Mouse (Mus musculus) cerebellum, postnatal 4 days (tissue): ENCODE measurements around the gene Acer2.

ENCODE experiments used
- DNase-seq, 2 experiments: peaks; one replicate each; pipeline ENCODE4 v3.0.0; 2022; ENCODE audit warnings: low spot score in 2 of 2, mixed read lengths in 1 of 2

Acer2 gene

DNA sequence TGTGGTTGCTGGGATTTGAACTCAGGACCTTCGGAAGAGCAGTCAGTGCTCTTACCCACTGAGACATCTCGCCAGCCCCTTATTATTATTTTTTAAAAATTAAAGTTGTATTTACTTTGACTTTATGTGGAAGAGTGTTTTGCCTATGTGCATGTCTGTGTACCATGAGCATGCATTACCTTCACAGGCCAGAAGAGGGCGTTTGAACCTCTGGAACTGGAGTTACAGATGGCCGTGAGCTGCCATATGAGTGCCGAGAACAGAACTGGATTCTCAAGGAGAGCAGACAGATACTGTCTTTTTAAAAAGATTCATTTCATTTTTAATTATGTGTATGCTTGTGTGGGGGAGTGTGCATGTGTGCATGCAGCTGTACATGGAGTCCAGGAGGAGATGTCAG, 13.7 kb downstream of the Acer2 start:
- no peak for DNase-seq

GRCm38 (mm10) chr4:86897411-86897810, 23.2 kb downstream of the Acer2 start:
- DNase-seq = no peak

DNA sequence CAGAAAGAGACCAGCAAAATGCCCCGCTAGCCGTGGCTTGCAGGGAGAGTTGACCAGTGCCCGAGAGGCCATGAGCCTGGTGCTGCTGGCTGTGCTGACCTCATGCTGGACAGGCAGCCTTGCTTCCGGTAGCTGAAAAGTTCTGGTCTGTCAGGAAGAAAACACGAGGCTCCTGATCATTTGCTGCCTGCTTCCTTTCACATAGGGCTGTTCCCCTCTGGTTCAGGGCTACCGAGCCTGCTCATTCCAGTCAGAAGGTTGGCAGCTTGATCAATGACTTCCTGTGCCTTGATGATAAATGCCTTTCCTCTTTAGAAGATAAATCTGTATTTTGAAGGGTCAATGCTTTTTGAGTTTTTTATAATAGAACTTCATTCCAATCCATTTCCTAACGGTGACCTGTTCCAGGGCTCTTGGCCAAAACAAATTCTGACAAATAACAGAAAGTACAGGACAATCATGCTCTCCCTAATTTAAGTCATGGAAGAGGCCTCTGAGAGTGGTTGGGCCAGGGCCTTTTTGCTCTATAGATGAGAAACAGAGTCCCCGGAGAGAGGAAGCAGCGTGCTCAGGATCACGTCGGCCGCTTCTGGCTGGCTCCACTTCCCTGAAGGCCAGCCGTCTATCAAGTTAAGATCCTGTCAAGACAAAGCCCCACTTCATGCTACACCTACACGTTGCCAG, 24.7 kb downstream of the Acer2 start:
- no peak for DNase-seq

GRCm38 (mm10) chr4:86902351-86902750, 28.2 kb downstream of the Acer2 start:
- no peak for DNase-seq

DNA sequence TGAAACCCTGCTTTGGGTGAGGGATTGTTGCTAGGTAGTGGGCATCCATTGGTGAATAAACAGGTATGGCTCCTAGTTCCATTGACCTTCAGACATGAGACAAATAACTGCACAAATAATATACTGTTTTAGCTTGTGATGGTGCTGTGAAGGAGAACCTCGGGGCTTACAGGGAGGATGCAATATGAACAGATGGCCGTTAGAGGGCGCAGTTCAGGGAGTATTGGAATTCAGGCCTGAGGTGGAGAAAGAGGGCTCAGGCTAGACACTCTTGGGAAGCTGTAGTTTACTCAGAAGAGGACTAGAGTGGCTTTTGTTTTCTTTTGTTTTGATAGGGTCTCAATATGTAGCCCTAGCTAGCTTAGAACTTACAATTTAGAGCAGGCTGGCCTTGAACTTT, 30.8 kb downstream of the Acer2 start:
- DNase-seq = no peak

DNA sequence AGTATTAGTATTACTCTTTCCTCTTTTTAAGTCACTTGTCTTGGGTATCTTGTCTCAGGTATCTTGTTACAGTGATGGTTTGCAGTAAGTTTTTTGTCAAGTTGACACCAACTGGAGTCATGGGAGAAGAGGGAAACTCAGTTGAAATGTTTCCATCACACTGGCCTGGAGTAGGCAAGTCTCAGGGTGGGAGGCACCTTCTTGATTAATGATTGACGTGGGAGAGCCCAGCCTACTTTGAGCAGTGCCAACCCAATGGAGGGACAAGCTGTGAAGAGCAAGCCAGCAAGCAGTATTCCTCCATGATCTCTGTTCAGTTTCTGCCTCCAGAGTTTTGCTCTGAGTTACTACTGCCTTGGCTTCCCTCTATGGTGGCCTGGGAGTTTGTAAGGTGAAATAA, 31.7 kb downstream of the Acer2 start:
- DNase-seq = no peak

DNA sequence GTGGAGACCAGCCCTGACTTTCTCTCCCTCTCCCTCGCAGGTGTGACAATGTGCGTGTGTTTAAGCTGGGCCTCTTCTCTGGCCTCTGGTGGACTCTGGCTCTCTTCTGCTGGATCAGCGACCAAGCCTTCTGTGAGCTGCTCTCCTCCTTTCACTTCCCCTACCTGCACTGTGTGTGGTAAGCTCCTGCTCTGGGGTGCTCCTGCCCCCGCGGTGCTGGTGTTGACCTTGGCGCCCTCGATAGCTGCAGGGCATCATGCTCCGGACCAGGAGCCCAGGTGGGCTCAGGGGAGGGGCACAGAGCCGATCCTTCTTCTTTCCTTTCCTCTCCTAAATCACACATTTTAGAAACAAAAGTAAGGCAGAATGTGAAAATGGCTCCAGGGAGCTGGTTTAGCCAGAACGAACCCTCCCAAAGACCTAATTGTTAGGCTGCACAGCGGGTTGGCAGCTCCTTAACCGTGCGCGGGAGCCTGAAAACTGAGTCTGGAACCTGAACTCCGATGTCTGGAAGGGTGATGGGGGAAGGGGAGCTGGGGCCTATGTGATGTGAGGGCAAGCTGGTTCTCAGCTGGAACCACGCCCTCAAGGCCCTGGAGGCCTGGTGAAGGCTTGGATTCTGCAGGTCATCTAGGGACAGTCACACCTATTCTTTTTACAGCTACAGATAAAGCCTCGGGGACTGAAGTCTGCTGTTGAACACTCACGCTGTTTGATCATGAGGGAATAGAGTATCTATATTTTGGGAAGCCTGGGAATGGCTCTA, 37.6 kb downstream of the Acer2 start:
- DNase-seq = no peak

DNA sequence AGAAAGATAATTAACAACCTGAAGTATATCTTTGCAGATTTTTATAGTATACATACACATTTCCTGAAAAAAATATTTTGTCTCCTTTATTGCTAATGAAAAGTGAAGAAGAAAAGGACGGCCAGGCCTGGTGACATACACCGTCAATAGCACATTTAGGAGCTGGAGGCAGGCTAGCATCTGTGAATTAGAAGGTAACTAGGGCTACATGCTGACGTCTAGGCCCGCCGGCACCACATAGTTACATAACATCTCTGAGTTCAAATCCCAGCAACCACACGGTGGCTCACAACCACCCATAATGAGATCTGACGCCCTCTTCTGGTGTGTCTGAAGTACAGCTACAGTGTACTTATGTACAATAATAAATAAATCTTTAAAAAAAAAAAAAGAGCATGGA, 38.6 kb downstream of the Acer2 start:
- no peak for DNase-seq

DNA sequence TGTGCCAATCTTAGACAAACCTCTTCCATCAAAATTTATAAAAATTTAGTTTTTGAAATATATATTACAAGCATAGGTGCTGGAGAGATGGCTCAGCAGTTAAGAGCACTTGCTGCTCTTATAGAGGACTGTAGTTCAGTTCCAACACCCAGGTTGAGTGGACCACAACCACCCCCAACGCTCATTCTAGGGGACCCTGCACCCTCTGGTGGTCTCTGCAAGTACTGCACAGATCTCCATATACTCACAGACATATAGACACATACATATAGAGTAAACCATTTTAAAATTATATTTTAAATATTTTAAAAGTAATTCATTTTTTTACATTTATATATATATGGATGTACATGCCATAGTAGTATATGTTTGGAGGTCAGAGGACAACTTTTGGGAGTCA, 41.9 kb downstream of the Acer2 start:
- DNase-seq = no peak

DNA sequence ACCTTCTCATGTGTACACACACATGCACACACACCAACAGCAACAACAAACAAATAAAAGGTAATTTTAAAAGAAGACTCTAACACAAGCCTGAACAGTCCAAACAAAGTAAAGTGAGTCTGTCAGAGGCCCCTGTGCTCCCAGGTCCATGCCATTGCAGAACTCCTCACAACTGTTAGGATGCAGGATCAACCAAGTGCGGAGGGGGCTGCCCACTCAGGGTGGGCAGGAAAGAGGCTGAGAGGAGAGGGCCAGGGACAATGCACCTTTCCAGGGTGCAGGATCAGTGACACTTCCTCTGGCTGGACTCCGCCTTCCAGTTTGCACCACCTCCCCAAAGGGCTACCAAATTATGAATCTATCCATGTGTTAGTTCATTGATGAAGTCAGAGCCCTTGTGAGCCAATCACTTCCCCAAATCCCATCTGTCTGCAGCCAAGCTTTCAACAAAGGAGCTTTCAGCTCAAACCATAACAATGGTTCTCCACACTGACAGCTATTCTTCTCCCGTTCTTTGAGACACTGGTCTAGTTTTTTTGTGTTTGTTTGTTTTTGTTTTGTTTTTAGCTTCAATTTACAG, 49.4 kb downstream of the Acer2 start:
- no peak for DNase-seq

DNA sequence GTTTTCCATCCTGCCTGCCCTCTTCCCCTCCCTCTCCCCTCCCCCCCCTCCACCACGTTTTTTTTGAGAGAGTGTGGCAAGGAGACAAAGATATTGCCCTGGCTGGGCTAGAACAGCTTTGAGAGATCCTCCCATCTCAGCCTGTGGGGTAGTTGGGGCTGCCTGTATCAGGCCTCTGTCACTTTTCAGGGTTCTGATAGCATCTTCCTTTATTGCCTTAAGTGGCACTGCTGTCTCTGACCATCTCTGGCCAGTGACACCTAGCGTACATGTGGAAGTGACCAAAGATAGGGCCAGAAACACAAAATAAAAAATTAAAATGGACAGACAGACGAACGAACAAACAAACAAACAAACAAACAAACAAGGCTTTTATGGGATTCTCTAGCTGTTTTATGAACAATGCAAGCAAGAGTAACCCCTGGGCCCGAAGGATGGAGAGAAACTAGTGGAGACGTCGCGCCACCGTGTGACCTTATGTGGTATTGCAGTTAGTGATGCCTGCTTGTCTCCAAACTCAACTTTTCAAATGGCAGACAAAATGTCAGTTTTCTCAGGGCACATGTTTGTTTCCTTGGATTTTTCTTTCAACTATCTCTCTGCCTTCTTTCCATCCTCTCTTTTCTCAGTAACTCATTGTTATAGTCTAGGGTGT, 50.7 kb downstream of the Acer2 start:
- peak; percentile 71 to 85 for DNase-seq

GRCm38 (mm10) chr4:86926997-86927396, 52.8 kb downstream of the Acer2 start:
- DNase-seq = no peak

DNA sequence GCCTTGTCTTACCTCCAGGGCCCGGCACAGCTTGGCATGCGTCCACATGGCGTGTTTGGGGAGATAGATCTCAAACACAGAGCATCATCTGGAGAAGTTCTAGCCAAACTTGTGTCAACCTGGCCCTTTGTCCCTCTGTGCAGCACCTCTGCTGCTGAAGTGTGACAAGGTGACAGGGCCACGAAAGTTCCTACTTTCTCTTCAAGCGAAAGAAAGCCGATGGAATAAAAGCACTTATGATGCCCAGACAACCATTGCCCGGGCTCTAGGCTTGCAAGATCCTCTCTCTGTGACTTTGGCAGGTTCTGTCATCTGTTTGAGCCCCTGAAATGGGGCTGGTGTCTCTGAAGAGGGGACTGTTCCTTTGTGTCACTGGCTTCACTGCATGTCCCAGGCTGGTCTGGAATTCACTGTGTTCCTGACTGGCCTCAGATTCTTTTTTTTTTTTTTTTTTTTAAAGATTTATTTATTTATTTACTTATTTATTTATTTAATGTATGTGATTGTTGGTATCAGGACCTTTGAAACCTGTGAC, 56.0 kb downstream of the Acer2 start:
- DNase-seq = no peak

- DNase-seq = peak; percentile 28 to 45
These were observed 56.6 kb downstream of the Acer2 start for GRCm38 (mm10) chr4:86930636-86931456.

DNA sequence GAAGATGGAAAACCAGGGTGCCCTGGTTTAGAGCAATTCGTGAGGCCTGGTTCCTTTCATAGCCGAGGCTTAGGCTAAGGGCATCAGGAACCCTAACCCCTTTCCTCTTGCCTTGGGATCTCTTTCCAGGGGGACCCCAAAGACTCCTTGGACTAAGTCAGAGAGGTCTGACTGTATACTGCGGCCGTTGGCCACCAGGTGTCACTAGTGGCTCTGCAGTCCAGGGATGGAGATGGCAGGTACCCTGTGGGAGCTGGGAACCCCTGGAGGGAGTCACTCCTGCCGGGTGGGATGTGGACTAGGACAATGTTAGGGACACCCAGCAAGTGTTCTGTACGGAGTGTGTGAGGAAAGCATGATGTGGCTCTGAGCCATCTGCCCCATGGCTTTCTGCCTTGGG, 58.8 kb downstream of the Acer2 start:
- no peak for DNase-seq

DNA sequence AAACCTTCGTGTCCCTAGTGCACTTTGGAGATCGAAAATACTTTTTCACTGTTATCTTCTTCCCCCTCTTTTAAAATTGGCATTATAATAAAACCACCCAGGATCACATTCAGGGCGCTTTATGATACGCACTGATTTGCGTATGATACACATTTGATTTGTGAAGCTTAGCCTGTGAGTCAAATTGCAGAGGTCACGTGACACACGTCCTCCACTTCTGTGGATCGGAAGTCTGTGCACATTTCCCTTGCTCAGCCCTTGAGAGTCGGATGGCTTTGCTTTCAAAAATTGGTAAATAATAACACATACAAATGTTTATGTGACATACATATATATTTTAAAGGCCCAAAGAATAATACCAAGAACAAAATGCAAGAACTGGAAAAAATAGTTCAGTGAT, 62.0 kb downstream of the Acer2 start:
- no peak for DNase-seq

DNA sequence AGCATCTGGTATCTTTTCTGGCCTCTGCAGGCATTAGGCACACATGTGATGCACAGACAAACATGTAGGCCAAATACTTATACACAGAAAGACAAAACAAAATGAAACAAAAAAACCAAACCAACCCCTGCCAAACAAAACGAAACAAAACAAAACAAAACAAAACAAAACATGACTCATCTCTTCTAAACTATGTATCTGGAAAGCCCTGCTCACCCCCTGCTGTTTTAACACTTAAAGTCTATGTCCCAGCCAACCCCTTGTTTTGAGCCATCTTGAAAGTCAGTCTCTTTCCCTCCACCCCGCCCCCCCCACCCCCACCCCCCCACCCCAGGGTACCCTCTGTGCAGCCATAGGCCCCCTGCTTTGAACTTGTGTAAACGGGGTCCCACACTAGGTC, 62.5 kb downstream of the Acer2 start:
- no peak for DNase-seq

DNA sequence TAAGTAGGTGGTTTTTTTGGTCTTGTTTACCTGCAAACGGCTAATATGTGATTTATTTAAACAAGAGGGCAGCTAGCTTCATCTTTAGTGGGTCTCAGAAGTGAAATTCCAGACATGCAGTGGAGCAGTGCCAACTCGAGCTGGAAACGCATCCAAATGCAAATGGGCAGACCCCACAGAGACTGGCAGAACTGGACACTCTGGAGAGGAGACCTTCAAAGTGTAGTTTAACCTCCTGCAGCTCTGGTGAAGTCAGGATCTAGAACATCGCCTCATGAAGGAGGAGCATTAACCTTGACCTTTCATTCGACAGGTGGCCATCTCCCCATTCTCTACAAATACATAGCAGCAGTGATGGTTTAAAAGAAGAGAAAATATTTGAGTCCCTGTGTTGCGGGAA, 68.5 kb downstream of the Acer2 start:
- DNase-seq = no peak

GRCm38 (mm10) chr4:86943296-86943695, 69.1 kb downstream of the Acer2 start:
- no peak for DNase-seq

GRCm38 (mm10) chr4:86948794-86949193, 74.6 kb downstream of the Acer2 start:
- no peak for DNase-seq

GRCm38 (mm10) chr4:86953519-86953918, 79.3 kb downstream of the Acer2 start:
- DNase-seq = no peak
